ENCODE assay signal across 8 mouse cellular contexts in the genomic region with DNA sequence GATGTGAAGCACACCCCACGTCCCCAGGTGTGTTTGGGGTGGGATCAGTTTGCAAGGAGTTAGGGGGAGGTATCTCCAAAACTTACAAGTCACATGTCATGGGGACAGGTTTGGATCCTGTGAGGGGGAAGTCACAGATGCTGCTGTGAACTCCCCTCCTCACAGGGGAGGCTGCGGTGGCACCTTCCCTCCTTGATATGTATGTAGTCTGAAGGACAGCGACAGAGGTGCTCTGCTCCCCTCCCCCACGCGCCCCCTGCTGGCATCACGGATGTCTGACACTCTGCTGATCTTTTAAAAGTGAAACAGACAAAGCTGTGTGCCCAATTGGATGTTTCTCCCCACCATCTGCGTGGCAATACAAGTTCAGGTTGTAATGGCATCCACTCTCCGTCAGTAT. TPM values are rescaled to one million over a fixed set of nuclear protein-coding genes. Genes with fewer than 3 reads are reported as not detected.
DNase-seq lines count a peak whose midpoint lies in the region; ATAC-seq and TF ChIP-seq lines count a peak whose summit lies in the region.

No protein-coding gene starts in this region.

- H3K36me3 ChIP-seq in limb, embryonic 11.5 days (ENCODE audit: control insufficient read depth, insufficient read depth, low read length) = no peaks in the 10 kb centered on the region
- H3K36me3 ChIP-seq in myocyte (ENCODE audit: control insufficient read depth, insufficient read depth) = no peaks in the 10 kb centered on the region

- ATAC-seq in limb, embryonic 11.5 days (ENCODE audit: insufficient number of reproducible peaks, low FRiP score, low TSS enrichment, low read depth) = no peak

- no peak overlapping the region for H3K4me2 ChIP-seq in limb, embryonic 11.5 days (ENCODE audit: low read depth, severe bottlenecking)
- peak overlapping the region; percentile 12 for H3K4me2 ChIP-seq in myocyte (ENCODE audit: low read depth)

- 23% methylated on average over 8 of the region's 8 CpGs for WGBS in limb, embryonic 11.5 days

- DNase-seq in gastrocnemius, adult 18-20 months (ENCODE audit: low spot score) = peak; percentile 72
- DNase-seq in gastrocnemius, postnatal 25 days = no peak
- DNase-seq in ES-CJ7 (ENCODE audit: low read depth, low spot score) = peak; percentile 65
- DNase-seq in embryo, embryonic 9.5 days (ENCODE audit: extremely low spot score) = peak; percentile 53
- peak; percentile 67 to 74 for DNase-seq in heart, postnatal 14 days
- peak; percentile 62 for DNase-seq in limb, embryonic 11.5 days (ENCODE audit: low spot score)
- peak; percentile 71 for DNase-seq in thymus, postnatal 0 days (ENCODE audit: low spot score)

- H3K9ac ChIP-seq in limb, embryonic 11.5 days (ENCODE audit: low read length) = no peak overlapping the region

- TF ChIP-seq POLR2A in myocyte (IDR thresholded peaks at IDR 0.05; ENCODE audit: insufficient read length, low read depth) = no peak

- no peaks in the 10 kb centered on the region for H3K9me3 ChIP-seq in limb, embryonic 11.5 days (ENCODE audit: control insufficient read depth, low read length)

- no peaks in the 10 kb centered on the region for H3K79me2 ChIP-seq in myocyte (ENCODE audit: control insufficient read depth, insufficient read depth)

- no peaks in the 10 kb centered on the region for H3K27me3 ChIP-seq in limb, embryonic 11.5 days (ENCODE audit: control insufficient read depth, insufficient read depth, low read length)
- no peaks in the 10 kb centered on the region for H3K27me3 ChIP-seq in myocyte (ENCODE audit: control insufficient read depth, insufficient read depth, insufficient read length)

- intact Hi-C loops in heart, postnatal 14 days (cut with DNase I) = loop anchor here (10.0 kb wide), 2 partner anchors 359 to 519 kb away; no protein-coding TSS in a partner anchor

- no peak overlapping the region for H3K27ac ChIP-seq in limb, embryonic 11.5 days (replicated peaks; ENCODE audit: low read depth, low read length)

- no peaks in the 10 kb centered on the region for H3K4me1 ChIP-seq in limb, embryonic 11.5 days (ENCODE audit: control insufficient read depth, insufficient read depth, low read length)

- H3K4me3 ChIP-seq in limb, embryonic 11.5 days (ENCODE audit: low read depth, low read length) = no peak overlapping the region
- no peak overlapping the region for H3K4me3 ChIP-seq in myocyte

- no peak overlapping the region for H3ac ChIP-seq in myocyte (ENCODE audit: control insufficient read depth, insufficient read length)

TF ChIP-seq in myocyte, 11 proteins besides CTCF, POLR2A, EP300 and RAD21:
- no peak for TF ChIP-seq MYOG (IDR thresholded peaks at IDR 0.05; ENCODE audit: control insufficient read depth in 1 of 3, insufficient read depth in 1 of 3, insufficient read length in 2 of 3, low read depth in 2 of 3)
- peak; percentile 11 for TF ChIP-seq POLR2AphosphoS2 (IDR thresholded peaks at IDR 0.05; ENCODE audit: insufficient read length, low read depth)
- no peak for TF ChIP-seq E2F4 (IDR thresholded peaks at IDR 0.05; ENCODE audit: insufficient read depth)
- no peak for TF ChIP-seq CEBPB (IDR thresholded peaks at IDR 0.05; ENCODE audit: insufficient read depth, poor library complexity, severe bottlenecking)
- TF ChIP-seq USF1 (IDR thresholded peaks at IDR 0.05; ENCODE audit: low read depth) = no peak
- TF ChIP-seq MYOD1 (IDR thresholded peaks at IDR 0.05; ENCODE audit: control insufficient read depth in 1 of 3, insufficient read length in 2 of 3, low read depth in 2 of 3) = peak in 1 of 3 experiments; percentile 55
- no peak for TF ChIP-seq REST (IDR thresholded peaks at IDR 0.05; ENCODE audit: insufficient read depth, insufficient read length)

RNA-seq across cellular contexts. Expression of a gene that starts 35.5 kb away (rescaled TPM):
- total RNA-seq in gastrocnemius, adult 18-20 months (2021) = 1 to 10 TPM; 5.2 to 5.6 TPM
- 1 to 10 TPM; 4.7 to 5.0 TPM for total RNA-seq in gastrocnemius, postnatal 25 days (2021)
- total RNA-seq in heart, postnatal 14 days (2021) = 1 to 10 TPM; 6.9 to 8.0 TPM
- 6.4 and 7.7 TPM in 2 replicates for polyA plus RNA-seq in limb, embryonic 11.5 days (2014; fragmentation: Nextera tagmentation; extraction: Ambion mirVana)
- 4.1 TPM for polyA plus RNA-seq in myocyte (2012; fragmentation: generic; extraction: Trizol)
- polyA plus RNA-seq in thymus, postnatal 0 days (2015; fragmentation: Nextera tagmentation; extraction: Ambion mirVana) = 6.6 and 8.1 TPM in 2 replicates
